Mouse (Mus musculus) MEL (cell line): ENCODE data around the gene Klb. TPM values are rescaled to one million over a fixed set of nuclear protein-coding genes. Genes with fewer than 3 reads are reported as not detected.
A peak's percentile ranks its signal among the peaks of the same experiment; 100 is the strongest.

Experiments used
- DNase-seq: peaks from one replicate; pipeline ENCODE4 v3.0.0; 2011; ENCODE audit warnings: low read depth, low spot score
- H3K27ac ChIP-seq: 2 replicates; pipeline ENCODE4 v1.5.1; 2012; ENCODE audit warnings: low read depth, mild to moderate bottlenecking, control low read depth, low read length, moderate library complexity; ENCODE audit not compliant: control insufficient read depth
- H3K27me3 ChIP-seq, 2 experiments: fragments of 150-350 bp in 1 of 2; sonication (generic) in 1 of 2; 2 replicates each; pipeline ENCODE4 v1.6.1; 2012; ENCODE audit warnings: low read length in 2 of 2, mild to moderate bottlenecking in 2 of 2, improper control_type of control experiment in 1 of 2, moderate library complexity in 1 of 2; ENCODE audit not compliant: insufficient read depth in 2 of 2, control insufficient read depth in 1 of 2
- H3K36me3 ChIP-seq, 2 experiments: 2 replicates each; pipeline ENCODE4 v1.6.1; 2012 to 2014; ENCODE audit warnings: low read length in 2 of 2, improper control_type of control experiment in 1 of 2, inconsistent platforms in 1 of 2, mild to moderate bottlenecking in 1 of 2; ENCODE audit not compliant: insufficient read depth in 2 of 2, control insufficient read depth in 1 of 2
- H3K4me1 ChIP-seq, 2 experiments: fragments of 150-350 bp in 1 of 2; sonication (generic) in 1 of 2; 2 replicates each; pipeline ENCODE4 v1.6.1; 2012; ENCODE audit warnings: low read length in 2 of 2, improper control_type of control experiment in 1 of 2, mild to moderate bottlenecking in 1 of 2; ENCODE audit not compliant: insufficient read depth in 2 of 2, control insufficient read depth in 1 of 2
- H3K4me3 ChIP-seq, 2 experiments: fragments of 150-350 bp in 1 of 2; sonication (generic) in 1 of 2; 2 replicates each; pipeline ENCODE4 v1.5.1; 2012; ENCODE audit warnings: low read depth in 2 of 2, low read length in 2 of 2, mild to moderate bottlenecking in 2 of 2, moderate library complexity in 2 of 2, control low read depth in 1 of 2, improper control_type of control experiment in 1 of 2; ENCODE audit not compliant: control insufficient read depth in 1 of 2, insufficient read depth in 1 of 2
- H3K79me2 ChIP-seq: 2 replicates; pipeline ENCODE4 v1.6.1; 2012; ENCODE audit warnings: mild to moderate bottlenecking, low read length, moderate library complexity; ENCODE audit not compliant: control insufficient read depth, poor library complexity, insufficient read depth
- H3K9ac ChIP-seq: 2 replicates; pipeline ENCODE4 v1.6.1; 2012; ENCODE audit warnings: low read depth, mild to moderate bottlenecking, control low read depth, low read length, moderate library complexity; ENCODE audit not compliant: control insufficient read depth, poor library complexity, severe bottlenecking
- H3K9me3 ChIP-seq: fragments of 150-350 bp; sonication (generic); replicated peaks from 2 replicates; pipeline ENCODE4 v1.6.1; 2012; ENCODE audit warnings: mild to moderate bottlenecking, low read length, improper control_type of control experiment, moderate library complexity; ENCODE audit not compliant: insufficient read depth
- CHD1 ChIP-seq: IDR thresholded peaks from 2 replicates; pipeline ENCODE4 v1.6.1; 2012; ENCODE audit warnings: low read depth, mild to moderate bottlenecking, inconsistent platforms, low read length, improper control_type of control experiment
- CHD2 ChIP-seq: IDR thresholded peaks from 2 replicates; pipeline ENCODE4 v1.6.1; 2011; ENCODE audit warnings: low read length, improper control_type of control experiment
- E2F4 ChIP-seq: IDR thresholded peaks from 2 replicates; pipeline ENCODE4 v1.6.1; 2011; ENCODE audit warnings: low read depth, low read length, improper control_type of control experiment, borderline replicate concordance
- ELF1 ChIP-seq: IDR thresholded peaks from 2 replicates; pipeline ENCODE4 v1.6.1; 2014; ENCODE audit warnings: low read depth, mild to moderate bottlenecking, inconsistent platforms, low read length, improper control_type of control experiment, moderate library complexity
- ETS1 ChIP-seq: IDR thresholded peaks from 2 replicates; pipeline ENCODE4 v1.6.1; 2012; ENCODE audit warnings: low read depth, mild to moderate bottlenecking, inconsistent platforms, low read length, improper control_type of control experiment, moderate library complexity
- GABPA ChIP-seq: IDR thresholded peaks from 2 replicates; pipeline ENCODE4 v1.6.1; 2012; ENCODE audit warnings: low read depth, mild to moderate bottlenecking, inconsistent platforms, low read length, improper control_type of control experiment, moderate library complexity
- GATA1 ChIP-seq: IDR thresholded peaks from 2 replicates; pipeline ENCODE4 v1.6.1; 2011; ENCODE audit warnings: low read depth, low read length, improper control_type of control experiment
- HCFC1 ChIP-seq: IDR thresholded peaks from 2 replicates; pipeline ENCODE4 v1.6.1; 2012; ENCODE audit warnings: low read depth, mild to moderate bottlenecking, inconsistent platforms, low read length, improper control_type of control experiment, moderate library complexity
- JUND ChIP-seq: IDR thresholded peaks from 2 replicates; pipeline ENCODE4 v1.6.1; 2011; ENCODE audit warnings: low read depth, mild to moderate bottlenecking, improper control_type of control experiment, low read length
- KAT2A ChIP-seq: conservative IDR thresholded peaks from 2 replicates; pipeline ENCODE4 v1.6.1; 2012; ENCODE audit warnings: low read depth, low read length, improper control_type of control experiment, inconsistent platforms
- MAFK ChIP-seq: IDR thresholded peaks from 2 replicates; pipeline ENCODE4 v1.6.1; 2011; ENCODE audit warnings: low read depth, mild to moderate bottlenecking, low read length, improper control_type of control experiment, borderline replicate concordance
- MAX ChIP-seq: IDR thresholded peaks from 2 replicates; pipeline ENCODE4 v1.6.1; 2011; ENCODE audit warnings: low read length, improper control_type of control experiment
- MAZ ChIP-seq: IDR thresholded peaks from 2 replicates; pipeline ENCODE4 v1.6.1; 2012; ENCODE audit warnings: low read depth, mild to moderate bottlenecking, inconsistent platforms, low read length, improper control_type of control experiment
- MXI1 ChIP-seq: IDR thresholded peaks from 2 replicates; pipeline ENCODE4 v1.6.1; 2011; ENCODE audit warnings: mild to moderate bottlenecking, low read depth, low read length, improper control_type of control experiment
- NELFE ChIP-seq: IDR thresholded peaks from 2 replicates; pipeline ENCODE4 v1.6.1; 2011; ENCODE audit warnings: low read depth, low read length, improper control_type of control experiment
- POLR2A ChIP-seq, 2 experiments: IDR thresholded peaks; 2 replicates each; pipeline ENCODE4 v1.6.1; 2011 to 2012; ENCODE audit warnings: low read length in 2 of 2, mild to moderate bottlenecking in 2 of 2, control low read depth in 1 of 2, improper control_type of control experiment in 1 of 2, low read depth in 1 of 2, moderate library complexity in 1 of 2; ENCODE audit not compliant: control insufficient read depth in 1 of 2, insufficient read depth in 1 of 2, poor library complexity in 1 of 2
- POLR2AphosphoS2 ChIP-seq: IDR thresholded peaks from 2 replicates; pipeline ENCODE4 v1.6.1; 2011; ENCODE audit warnings: low read length, improper control_type of control experiment
- RAD21 ChIP-seq: IDR thresholded peaks from 2 replicates; pipeline ENCODE4 v1.6.1; 2011; ENCODE audit warnings: mild to moderate bottlenecking, low read depth, low read length, improper control_type of control experiment
- RCOR1 ChIP-seq: IDR thresholded peaks from 2 replicates; pipeline ENCODE4 v1.6.1; 2012; ENCODE audit warnings: low read depth, mild to moderate bottlenecking, inconsistent platforms, low read length, improper control_type of control experiment
- SIN3A ChIP-seq: IDR thresholded peaks from 2 replicates; pipeline ENCODE4 v1.6.1; 2012; ENCODE audit warnings: low read length, improper control_type of control experiment, inconsistent platforms
- TAL1 ChIP-seq: IDR thresholded peaks from 2 replicates; pipeline ENCODE4 v1.6.1; 2012; ENCODE audit warnings: mild to moderate bottlenecking, inconsistent platforms, low read length, moderate library complexity, mixed read lengths
- TCF12 ChIP-seq: IDR thresholded peaks from 2 replicates; pipeline ENCODE4 v1.6.1; 2014; ENCODE audit warnings: low read depth, mild to moderate bottlenecking, inconsistent platforms, low read length, improper control_type of control experiment, moderate library complexity
- UBTF ChIP-seq: IDR thresholded peaks from 2 replicates; pipeline ENCODE4 v1.6.1; 2012; ENCODE audit warnings: low read depth, mild to moderate bottlenecking, inconsistent platforms, low read length, improper control_type of control experiment, moderate library complexity, borderline replicate concordance; ENCODE audit not compliant: insufficient read depth
- USF2 ChIP-seq, 2 experiments: IDR thresholded peaks; 2 replicates each; pipeline ENCODE4 v1.6.1; 2011 to 2012; ENCODE audit warnings: improper control_type of control experiment in 2 of 2, low read length in 2 of 2, borderline replicate concordance in 1 of 2, inconsistent platforms in 1 of 2, low read depth in 1 of 2, mild to moderate bottlenecking in 1 of 2; ENCODE audit not compliant: insufficient read depth in 1 of 2
- ZC3H11A ChIP-seq: IDR thresholded peaks from 2 replicates; pipeline ENCODE4 v1.6.1; 2012; ENCODE audit warnings: low read depth, mild to moderate bottlenecking, inconsistent platforms, low read length, improper control_type of control experiment
- ZMIZ1 ChIP-seq: IDR thresholded peaks from 2 replicates; pipeline ENCODE4 v1.6.1; 2012; ENCODE audit warnings: low read depth, mild to moderate bottlenecking, inconsistent platforms, low read length, improper control_type of control experiment, moderate library complexity
- ZNF384 ChIP-seq: IDR thresholded peaks from 2 replicates; pipeline ENCODE4 v1.6.1; 2012; ENCODE audit warnings: low read depth, mild to moderate bottlenecking, inconsistent platforms, low read length, improper control_type of control experiment
- polyA plus RNA-seq, 2 experiments: library from polyadenylated mRNA; stranded (reverse) in 1 of 2; unstranded in 1 of 2; fragments of >175 nt in 1 of 2; fragments of >200 nt in 1 of 2; gene quantifications; 2 replicates each; pipeline versions ENCODE4 v1.2.1 to v1.2.4; 2012; ENCODE audit warnings: low replicate concordance in 2 of 2, low read depth in 1 of 2; ENCODE audit not compliant: insufficient read length in 2 of 2, insufficient read depth in 1 of 2, missing spikeins in 1 of 2
- total RNA-seq: library from RNA; depleted of rRNA; stranded (reverse); fragments of 300-350 nt; gene quantifications from 2 replicates; pipeline ENCODE4 v1.2.3, GENCODE M21; 2012

The Klb gene
- total and polyA plus RNA-seq, 3 experiments: 0.04 TPM; not detected in 2

DNA sequence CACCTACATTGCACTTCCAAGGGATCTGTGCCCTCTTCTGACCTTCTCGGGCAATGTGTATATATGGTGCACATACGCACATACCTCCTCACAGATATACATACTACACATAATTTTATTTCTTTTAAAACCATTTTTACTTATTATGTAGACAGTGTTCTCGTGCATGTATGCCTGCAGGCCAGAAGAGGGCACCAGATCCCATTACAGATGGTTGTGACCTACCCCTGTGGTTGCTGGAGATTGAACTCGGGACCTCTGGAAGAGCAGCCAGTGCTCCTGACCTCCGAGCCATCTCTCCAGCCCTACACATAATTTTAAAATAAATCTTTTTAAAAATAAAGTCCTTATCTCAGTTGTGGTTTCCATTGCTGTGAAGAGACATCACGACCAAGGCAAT is 9.7 kb upstream of the Klb start (continued):
- TF ChIP-seq POLR2A (IDR thresholded peaks at IDR 0.05; ENCODE audit: control insufficient read depth in 1 of 2, insufficient read depth in 1 of 2, low read depth in 1 of 2, low read length in 2 of 2, poor library complexity in 1 of 2): no peak
- TF ChIP-seq ZNF384: no peak
- TF ChIP-seq SIN3A: no peak
- 0 out of 2 replicates have a peak, but pooled peaks have one; percentile 22 for TF ChIP-seq MXI1
- TF ChIP-seq NELFE: no peak
- TF ChIP-seq CHD2: no peak
- peak; percentile 42 for TF ChIP-seq RAD21
- TF ChIP-seq RCOR1: no peak
- no peak for TF ChIP-seq GABPA
- no peak for TF ChIP-seq GATA1
- TF ChIP-seq E2F4: no peak
- no peak for TF ChIP-seq ZMIZ1
- TF ChIP-seq JUND: no peak
- TF ChIP-seq TCF12: no peak
- no peak for TF ChIP-seq MAX
- TF ChIP-seq ELF1: no peak
- no peak for TF ChIP-seq KAT2A
- no peak for TF ChIP-seq MAFK
- no peak for TF ChIP-seq CHD1
- no peak for TF ChIP-seq ZC3H11A
- TF ChIP-seq ETS1: no peak
- TF ChIP-seq, all 39 proteins: peak for 5

DNA sequence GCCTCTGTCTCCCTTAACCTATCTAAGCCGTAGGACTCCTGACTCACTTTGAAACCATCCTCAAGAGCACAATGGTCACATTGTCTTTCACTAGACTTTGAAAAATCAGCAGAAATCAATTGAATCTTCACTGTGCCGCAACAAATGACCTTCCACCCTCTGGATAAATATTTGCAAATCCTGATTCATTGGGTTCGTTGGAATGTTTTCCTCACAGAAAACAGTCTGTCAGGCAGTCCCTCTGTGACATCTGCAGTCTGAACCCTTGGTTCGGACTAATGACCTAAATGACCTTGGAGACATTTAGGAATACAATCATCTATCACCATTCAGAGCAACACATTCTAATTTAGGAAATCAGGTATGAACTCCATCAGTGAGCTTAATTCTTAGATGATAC is 7.9 kb upstream of the Klb start:
- no peaks in the 10 kb centered on the region; a peak in 1 of 4 replicates for H3K27me3 ChIP-seq

More for the DNA sequence above, 7.9 kb upstream of the Klb start:
- Histone ChIP-seq H3K4me3 (no peak overlapping the region), H3K79me2 (peaks cover 2% of the 10 kb centered on the region), H3K27ac (no peak overlapping the region), H3K4me1 (peaks cover 0 to 5% of the 10 kb centered on the region in 2 experiments; a peak in 2 of 4 replicates), H3K9ac (no peak overlapping the region), H3K9me3 (no peaks in the 10 kb centered on the region), H3K36me3 (peaks cover 0 to 8% of the 10 kb centered on the region in 2 experiments; a peak in 2 of 4 replicates)
- DNase-seq: no peak
- no peak for TF ChIP-seq GABPA
- TF ChIP-seq TAL1: no peak
- TF ChIP-seq MAX: no peak
- no peak for TF ChIP-seq MAZ
- no peak for TF ChIP-seq UBTF
- no peak for TF ChIP-seq NELFE
- TF ChIP-seq CHD1: no peak
- no peak for TF ChIP-seq HCFC1
- no peak for TF ChIP-seq SIN3A
- TF ChIP-seq MXI1: no peak
- no peak for TF ChIP-seq ETS1
- no peak for TF ChIP-seq MAFK
- TF ChIP-seq E2F4: no peak
- no peak for TF ChIP-seq POLR2AphosphoS2
- no peak for TF ChIP-seq TCF12
- no peak for TF ChIP-seq USF2 (IDR thresholded peaks at IDR 0.05; ENCODE audit: borderline replicate concordance in 1 of 2, insufficient read depth in 1 of 2, low read depth in 1 of 2, low read length in 2 of 2)
- TF ChIP-seq POLR2A (IDR thresholded peaks at IDR 0.05; ENCODE audit: control insufficient read depth in 1 of 2, insufficient read depth in 1 of 2, low read depth in 1 of 2, low read length in 2 of 2, poor library complexity in 1 of 2): no peak
